ENCODE assay signal across 22 mouse cellular contexts in genomic region chr10:109561094-109561493, GRCm38 (mm10).
DNase-seq lines count a peak whose midpoint lies in the region; TF ChIP-seq lines count a peak whose summit lies in the region.
"Had no signal": no experiment of that assay in that cellular context is flagged by ENCODE, and none has a peak within 500 bp of the region (broad histone marks: within the 10 kb centered on the region; RNA-seq: fewer than 3 reads in every experiment).

No protein-coding gene starts in this region.

- 0 out of 2 replicates have a peak overlapping the region, but pooled peaks have one; percentile 3 for H3K27ac ChIP-seq in cortical plate, adult 2 months (ENCODE audit: insufficient read depth, low read length)
- H3K27ac ChIP-seq: embryonic facial prominence, embryonic 13.5 days; forebrain, embryonic 10.5 days; layer of hippocampus, adult 2 months; liver, embryonic 13.5 days; midbrain, embryonic 12.5 days had no signal

- TF ChIP-seq POLR2A in cortical plate, adult 2 months (IDR thresholded peaks at IDR 0.05; ENCODE audit: extremely low read depth, insufficient read depth, low read length), result no peak

- no peak for TF ChIP-seq CTCF in cortical plate, adult 2 months (IDR thresholded peaks at IDR 0.05; ENCODE audit: extremely low read depth, insufficient read depth, low read length)

- intact Hi-C loops in left cerebral cortex, postnatal 25 days (cut with DNase I), result no loop called here
- intact Hi-C loops in gastrocnemius, postnatal 36 days (cut with DNase I), result no loop called here

- no peak overlapping the region for H3K4me3 ChIP-seq in cortical plate, adult 2 months (ENCODE audit: insufficient read depth, low read length)
- H3K4me3 ChIP-seq: embryonic facial prominence, embryonic 13.5 days; forebrain, embryonic 10.5 days; layer of hippocampus, adult 2 months; liver, embryonic 13.5 days; midbrain, embryonic 12.5 days had no signal

- DNase-seq in embryo, embryonic 10 days (ENCODE audit: low spot score), result peak; percentile 9
- DNase-seq in embryo, embryonic 9.5 days (ENCODE audit: extremely low spot score), result no peak
- DNase-seq in left cerebral cortex, postnatal 25 days (ENCODE audit: low spot score in 2 of 2), result peak; percentile 9 to 14
- no peak for DNase-seq in left cerebral cortex, adult 9 months (ENCODE audit: low spot score in 2 of 2)
- peak; percentile 46 for DNase-seq in R1 (ENCODE audit: low read depth, low spot score)
- DNase-seq in yolk sac, embryonic 10.5 days (ENCODE audit: low spot score), result no peak
- DNase-seq in gastrocnemius, postnatal 36 days, result no peak
- DNase-seq: cerebellum, postnatal 25 days; gastrocnemius, postnatal 25 days; heart, postnatal 4 days; kidney, adult 11 months; left cerebral cortex, postnatal 4 days; liver, embryonic 13.5 days; lung, postnatal 36 days; retina, postnatal 1 day; spleen, adult 18-20 months; thymus, postnatal 36 days had no signal

- H3K4me1 ChIP-seq in cortical plate, adult 2 months (ENCODE audit: control insufficient read depth, insufficient read depth, low read length), result peaks cover 2% of the 10 kb centered on the region; the same call in 1 of the 2 replicates
- H3K4me1 ChIP-seq: embryonic facial prominence, embryonic 13.5 days; forebrain, embryonic 10.5 days; liver, embryonic 13.5 days; midbrain, embryonic 12.5 days had no signal

Comparison
In these comparisons a context has a peak if more than half of its experiments do, and no peak if none do; other contexts are left out.
1. DNase-seq: peak in embryo, embryonic 10 days (single experiment), left cerebral cortex, postnatal 25 days (2 of 2) and R1 (single experiment); none in embryo, embryonic 9.5 days (single experiment), left cerebral cortex, adult 9 months (0 of 2), yolk sac, embryonic 10.5 days (single experiment) and gastrocnemius, postnatal 36 days (0 of 2).